Mouse (Mus musculus) adrenal gland, postnatal 36 days (tissue): ENCODE measurements around the gene Itgb7. TPM values are rescaled to one million over a fixed set of nuclear protein-coding genes. Genes with fewer than 3 reads are reported as not detected.

Experiments
- DNase-seq, 2 experiments: peaks; one replicate each; pipeline ENCODE4 v3.0.0; 2021; ENCODE audit warnings: mixed read lengths in 1 of 2
- long read RNA-seq, 2 experiments: library from polyadenylated mRNA; stranded (forward); transcript quantifications; one replicate each; pipeline ENCODE4 v2.0.0; 2021; ENCODE audit warnings: borderline sequencing depth in 2 of 2
- total RNA-seq, 2 experiments: library from RNA; stranded (reverse); gene quantifications; 2 replicates each; pipeline ENCODE4 v1.2.3; 2021

The Itgb7 gene
- total RNA-seq: 1 to 10 TPM; 1.5 to 2.9 TPM
- long read RNA-seq, experiment 1, partial matches to known transcripts: 0 of 3 reads
- long read RNA-seq, experiment 1, other reads (novel, unspliced or antisense): 0 of 3 reads
- long read RNA-seq, experiment 2, partial matches to known transcripts: 0 of 2 reads
- long read RNA-seq, experiment 2, other reads (novel, unspliced or antisense): 1 of 2 reads

DNA sequence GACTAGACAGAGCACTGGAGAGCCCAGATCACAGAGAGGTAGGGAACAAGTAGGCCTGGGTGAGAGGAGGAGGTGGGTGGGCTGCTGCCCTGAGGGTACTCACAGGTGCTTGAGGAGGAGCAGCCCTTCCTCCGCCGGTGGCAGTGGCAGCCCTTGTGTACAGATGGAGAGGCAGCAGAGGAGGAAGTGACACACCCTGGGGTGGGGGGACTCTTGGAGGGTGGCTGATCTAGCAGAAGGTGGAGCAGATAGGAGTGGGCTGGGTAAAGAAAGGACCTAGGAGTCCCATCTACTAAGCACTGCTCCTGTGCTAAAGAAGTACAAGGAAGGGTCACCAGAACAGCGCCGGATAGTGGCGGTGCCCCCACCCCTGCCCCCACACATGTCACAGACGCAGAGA lies at the start of gene Itgb7:
Gene Itgb7 (minus strand): TSS at position 197 of the 400 bp plus-strand sequence.
- DNase-seq: no peak

DNA sequence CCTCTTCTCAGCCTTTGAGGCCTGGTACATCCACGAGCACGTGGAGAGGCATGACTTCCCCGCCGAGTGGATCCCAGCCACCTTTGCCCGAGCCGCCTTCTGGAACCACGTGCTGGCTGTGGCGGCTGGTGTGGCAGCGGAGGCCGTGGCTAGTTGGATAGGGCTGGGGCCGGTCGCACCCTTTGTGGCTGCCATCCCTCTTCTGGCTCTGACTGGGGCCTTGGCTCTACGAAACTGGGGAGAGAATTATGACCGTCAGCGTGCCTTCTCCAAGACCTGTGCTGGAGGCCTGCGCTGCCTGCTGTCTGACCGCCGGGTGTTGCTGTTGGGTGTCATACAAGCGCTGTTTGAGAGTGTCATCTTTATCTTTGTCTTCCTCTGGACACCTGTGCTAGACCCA lies 48.9 kb upstream of the Itgb7 start:
- no peak for DNase-seq

DNA sequence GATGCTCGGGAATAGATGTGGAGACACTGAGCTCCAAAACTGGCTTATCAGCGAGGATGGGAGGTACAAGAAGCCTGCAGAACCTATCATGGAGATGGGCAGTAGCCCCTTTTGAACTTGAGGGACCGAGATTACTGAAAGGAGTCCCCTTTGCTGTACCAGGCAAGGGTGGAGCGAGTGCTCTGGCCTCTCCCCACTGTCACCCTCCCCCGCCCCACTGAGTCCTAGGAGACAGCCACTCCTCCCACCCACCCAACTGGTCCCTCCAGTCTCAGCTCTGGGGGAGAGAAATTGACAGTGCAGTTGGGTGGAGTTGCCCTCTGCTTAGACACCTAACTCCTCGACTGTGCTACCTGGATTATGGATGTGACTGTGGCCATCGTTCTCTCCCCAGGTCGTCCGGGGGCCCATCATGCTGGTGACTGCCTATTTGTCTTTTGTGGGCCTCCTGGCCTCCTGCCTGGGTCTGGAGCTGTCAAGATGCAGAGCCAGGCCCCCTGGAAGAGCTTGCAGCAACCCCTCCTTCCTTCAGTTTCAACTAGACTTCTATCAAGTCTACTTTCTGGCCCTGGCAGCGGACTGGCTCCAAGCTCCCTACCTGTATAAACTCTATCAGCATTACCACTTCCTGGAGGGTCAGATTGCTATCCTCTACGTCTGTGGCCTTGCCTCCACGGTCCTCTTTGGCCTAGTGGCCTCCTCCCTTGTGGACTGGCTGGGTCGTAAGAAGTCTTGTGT lies 48.2 kb upstream of the Itgb7 start:
- no peak for DNase-seq

DNA sequence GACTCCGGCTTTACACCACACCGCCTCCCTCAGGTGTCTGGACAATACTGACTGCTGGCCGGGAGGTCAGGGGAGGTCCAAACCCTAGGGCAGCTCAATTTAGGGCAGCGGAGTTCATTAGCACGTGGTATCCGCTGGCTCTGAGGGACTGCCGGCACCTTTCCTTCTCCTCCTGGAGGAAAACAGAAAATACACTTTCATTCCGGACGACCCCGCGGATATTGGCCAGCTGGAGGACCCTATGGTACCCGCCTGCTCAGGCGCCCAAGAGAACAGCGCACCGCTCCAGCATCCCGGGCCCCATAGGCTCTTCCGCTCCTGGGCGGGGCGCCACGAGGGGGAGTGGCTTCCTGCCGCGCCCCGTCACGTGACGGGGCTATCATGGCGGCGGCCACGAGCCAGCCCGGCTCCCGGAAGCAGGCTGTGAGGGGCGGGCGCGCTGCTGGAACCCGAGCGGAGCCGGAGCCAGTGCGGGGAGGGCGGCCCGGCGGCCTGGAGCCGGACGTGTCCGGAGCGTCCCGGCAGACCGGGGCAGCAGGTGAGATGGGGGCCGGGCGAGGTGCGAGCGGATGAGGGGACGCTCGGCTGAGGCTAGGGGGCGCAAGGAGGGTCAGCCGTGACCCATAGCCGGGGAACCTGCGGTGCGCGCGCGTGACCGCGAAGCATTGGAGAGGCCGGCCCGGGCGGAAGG lies 47.5 kb upstream of the Itgb7 start, which contains the start of gene Mfsd5:
Gene Mfsd5 (plus strand): TSS at position 363 of the 691 bp plus-strand sequence.
- peak; percentile 89 to 94 for DNase-seq

DNA sequence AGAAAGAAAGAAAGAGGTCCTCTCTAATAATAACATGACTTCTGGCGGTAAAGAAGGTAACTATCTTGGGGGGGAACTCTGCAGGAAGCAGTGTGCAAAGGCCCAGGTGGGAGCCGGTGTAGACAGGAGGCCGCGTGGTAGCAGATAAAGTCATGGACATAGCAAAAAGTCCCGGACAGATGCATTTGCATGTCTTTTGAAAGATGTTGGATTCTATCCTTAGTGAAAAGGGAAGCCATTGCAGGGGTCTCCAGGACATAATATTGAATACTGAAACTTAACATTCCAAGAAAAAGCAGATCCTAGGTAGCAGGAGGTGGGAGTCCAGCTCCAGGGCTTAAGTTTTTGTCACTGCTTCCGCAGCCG lies 47.0 kb upstream of the Itgb7 start:
- DNase-seq: no peak

DNA sequence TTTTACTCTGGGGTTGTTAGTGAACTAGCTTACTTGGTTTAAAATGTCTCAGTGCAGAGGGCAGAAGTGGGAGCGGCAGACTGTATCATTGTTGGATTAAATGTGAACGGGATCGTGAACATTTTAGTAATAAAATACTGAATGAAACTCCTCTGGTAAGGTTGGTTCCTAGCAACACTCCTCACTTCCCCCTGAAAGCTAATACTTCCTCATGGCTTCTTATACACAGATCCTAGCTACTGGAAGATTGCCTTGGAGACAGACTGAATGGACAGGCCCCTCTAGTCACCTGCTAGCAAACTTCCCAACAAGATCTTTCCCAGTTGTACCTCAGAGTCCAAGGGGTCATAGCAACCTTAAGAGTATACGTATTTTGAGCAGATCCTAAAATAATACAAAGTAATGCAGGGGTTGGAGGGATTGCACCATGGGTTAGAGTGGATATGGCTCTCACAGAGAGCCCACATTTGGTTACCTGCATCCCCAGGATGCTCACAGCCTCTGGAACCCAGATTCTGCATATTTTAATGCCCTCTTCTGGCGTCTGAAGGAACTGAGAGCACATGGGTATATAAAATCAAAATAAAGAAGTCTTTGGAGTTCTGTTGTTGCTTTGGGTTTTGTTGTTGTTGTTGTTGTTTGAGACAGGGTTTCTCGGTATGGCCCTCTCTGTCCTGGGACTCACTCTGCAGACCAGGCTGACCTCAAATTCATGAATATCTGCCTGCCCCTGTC lies 42.4 kb upstream of the Itgb7 start:
- no peak for DNase-seq

DNA sequence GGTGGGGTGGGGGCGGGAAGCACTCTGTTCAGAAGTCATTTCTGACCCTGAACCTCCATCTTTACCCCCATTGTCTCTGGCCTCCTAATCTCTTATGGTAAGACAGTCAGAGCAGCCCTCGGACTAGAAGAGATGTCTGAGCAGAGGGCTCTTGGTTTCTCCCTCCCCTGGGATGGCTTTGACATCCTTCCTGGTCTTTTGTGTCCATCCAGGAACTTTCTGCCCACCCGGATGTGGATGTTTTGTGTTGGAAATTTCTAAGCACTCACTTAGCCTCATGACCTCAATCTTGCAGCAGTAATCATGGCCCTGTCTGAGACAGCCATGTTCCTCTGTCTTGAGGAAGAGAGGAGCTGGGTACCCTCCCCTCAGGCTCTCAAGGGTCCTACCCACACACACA lies 39.7 kb upstream of the Itgb7 start:
- no peak for DNase-seq

DNA sequence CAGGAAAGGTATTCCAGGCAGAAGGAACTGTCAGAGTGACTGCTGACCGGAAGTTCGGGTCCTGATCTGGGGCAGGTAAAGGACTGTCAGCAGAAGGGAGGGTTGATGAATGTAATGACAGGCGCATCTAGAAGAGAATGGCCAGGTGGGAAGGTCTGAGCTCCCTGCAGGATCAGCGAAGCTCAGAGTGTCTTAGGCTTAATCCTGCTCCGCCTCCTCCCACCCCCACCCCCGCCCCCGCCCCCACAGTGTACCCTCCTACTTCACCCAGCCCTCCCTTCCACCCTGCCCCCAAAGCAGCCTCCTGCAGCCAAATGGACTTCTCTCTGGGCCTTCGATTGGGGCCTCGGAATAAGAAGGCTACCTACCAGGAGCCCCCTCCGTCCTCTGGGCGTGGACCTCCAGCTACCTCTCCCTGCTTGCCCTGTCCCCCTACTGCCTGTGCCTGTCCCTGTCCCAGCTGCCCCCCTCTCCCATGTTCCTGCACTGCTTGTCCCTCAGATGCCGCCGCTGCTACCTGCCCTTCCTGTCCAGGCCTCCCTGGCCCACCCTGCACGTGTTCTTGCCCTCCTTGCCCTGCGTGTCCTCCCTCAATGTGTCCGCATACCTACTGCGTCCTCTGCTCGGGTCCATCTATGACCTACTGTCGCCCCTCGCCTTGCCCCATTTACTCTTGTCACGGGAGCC lies 38.7 kb upstream of the Itgb7 start, which contains the start of gene Gm9918:
Gene Gm9918 (plus strand): TSS at position 290 of the 687 bp plus-strand sequence.
- DNase-seq: no peak

DNA sequence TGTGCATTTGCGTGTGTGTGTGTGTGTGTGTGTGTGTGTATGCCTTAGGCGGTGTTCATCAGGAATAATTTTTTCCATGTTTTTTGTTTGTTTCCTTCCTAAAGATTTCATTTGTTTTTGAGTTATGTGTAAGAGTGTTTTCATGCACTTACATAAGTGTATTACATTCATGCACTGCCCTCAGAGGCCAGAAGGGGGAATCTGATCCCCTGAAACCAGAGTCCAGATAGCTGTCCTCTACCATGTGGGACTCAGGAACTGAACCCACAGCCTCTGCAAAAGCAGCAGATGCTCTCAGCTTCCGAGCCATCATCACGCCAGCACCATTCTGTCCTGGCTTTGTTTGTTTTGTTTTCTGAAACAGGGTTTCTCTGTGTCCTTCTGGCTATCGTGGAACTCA lies 33.8 kb upstream of the Itgb7 start:
- DNase-seq: no peak

DNA sequence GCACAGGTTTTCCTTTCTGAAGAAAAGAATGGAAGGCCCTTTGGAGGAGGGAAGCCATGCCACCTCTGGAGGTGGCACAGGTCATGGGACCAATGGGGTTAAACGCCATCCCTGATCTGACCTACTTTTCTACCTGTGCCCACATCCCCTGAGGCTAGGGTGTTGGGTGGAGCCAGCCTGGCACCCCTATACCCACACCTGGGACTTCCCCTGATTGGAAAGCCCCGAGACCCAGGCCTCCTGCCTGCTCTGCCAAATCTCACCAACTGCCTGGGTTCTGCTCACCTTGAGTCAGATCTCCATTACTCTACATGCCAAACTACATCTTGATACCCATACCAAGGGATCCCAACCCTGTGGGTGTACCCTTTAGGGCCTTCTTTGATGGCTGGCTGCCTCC lies 31.3 kb upstream of the Itgb7 start:
- no peak for DNase-seq

DNA sequence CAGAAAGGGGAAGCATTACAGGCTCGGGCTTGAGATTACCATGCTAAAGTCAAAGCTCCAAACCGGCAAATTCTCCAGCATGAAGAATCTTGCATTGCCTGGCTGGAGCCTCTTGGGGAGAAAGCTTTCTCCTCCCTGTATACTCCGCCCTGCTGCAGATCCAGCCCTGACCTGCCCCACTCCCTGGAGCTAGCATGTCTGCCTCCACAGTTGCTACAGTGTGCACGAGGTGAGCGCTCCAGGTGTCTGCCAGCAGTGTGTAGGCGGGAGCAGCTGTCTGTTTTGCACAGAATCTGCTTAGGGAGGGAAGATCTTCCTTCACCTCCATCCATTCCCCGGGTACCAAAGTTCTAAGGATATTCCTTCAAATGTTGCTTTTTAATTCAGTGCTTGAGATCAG lies 30.8 kb upstream of the Itgb7 start:
- no peak for DNase-seq

DNA sequence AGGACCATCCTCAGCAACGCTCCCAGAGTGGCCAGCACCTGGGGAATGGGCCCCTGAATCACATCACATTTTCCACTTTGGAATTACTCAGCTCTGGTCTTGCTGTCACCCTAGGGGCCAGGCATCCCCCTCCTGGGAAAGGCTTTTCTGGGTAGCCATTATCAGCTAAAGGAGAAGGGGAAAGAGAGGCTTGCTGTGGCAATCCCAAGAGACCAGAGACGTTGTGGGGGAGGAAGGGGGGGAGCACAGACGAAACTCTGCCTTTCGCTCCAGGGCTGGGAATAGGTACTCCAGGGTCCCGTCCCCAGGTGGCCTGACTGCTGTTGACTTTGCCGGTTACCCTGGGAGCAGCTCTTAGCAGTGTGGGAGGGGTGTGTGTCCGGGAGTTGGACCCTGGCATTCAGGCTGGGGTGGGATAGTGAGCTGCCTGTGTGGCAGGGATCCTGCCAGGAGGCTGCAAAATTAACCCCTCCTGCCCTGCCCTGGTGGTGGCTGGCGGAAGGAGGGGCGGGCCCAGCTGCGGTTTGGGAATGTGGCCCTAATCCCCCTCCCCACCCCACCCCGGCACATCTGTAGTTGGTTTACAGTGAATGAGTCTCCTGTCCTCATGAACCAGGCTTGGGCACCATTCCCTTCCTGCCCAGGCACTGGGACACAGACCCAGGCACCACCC lies 27.0 kb upstream of the Itgb7 start:
- DNase-seq: no peak

DNA sequence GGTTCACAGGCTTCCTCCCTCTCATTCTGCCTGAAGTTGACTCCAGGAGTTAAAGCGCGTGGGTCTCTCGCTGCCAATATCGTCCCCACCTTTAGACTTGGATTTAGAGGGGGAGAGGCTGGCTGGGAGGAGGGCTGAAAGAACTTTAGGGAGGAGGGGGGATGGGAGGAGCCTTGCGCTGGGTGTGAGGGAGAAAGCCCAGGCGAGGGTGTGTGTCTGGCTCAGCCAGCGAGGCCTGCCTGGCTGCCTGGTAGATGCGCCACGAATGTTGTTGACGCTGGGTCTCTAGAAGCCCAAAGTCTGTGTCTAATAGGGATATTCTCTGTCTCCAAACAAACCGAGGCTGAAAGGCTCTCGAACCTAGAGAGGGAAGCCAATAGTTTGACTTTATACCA lies 26.3 kb upstream of the Itgb7 start:
- DNase-seq: peak in 1 of 2 experiments; percentile 47

DNA sequence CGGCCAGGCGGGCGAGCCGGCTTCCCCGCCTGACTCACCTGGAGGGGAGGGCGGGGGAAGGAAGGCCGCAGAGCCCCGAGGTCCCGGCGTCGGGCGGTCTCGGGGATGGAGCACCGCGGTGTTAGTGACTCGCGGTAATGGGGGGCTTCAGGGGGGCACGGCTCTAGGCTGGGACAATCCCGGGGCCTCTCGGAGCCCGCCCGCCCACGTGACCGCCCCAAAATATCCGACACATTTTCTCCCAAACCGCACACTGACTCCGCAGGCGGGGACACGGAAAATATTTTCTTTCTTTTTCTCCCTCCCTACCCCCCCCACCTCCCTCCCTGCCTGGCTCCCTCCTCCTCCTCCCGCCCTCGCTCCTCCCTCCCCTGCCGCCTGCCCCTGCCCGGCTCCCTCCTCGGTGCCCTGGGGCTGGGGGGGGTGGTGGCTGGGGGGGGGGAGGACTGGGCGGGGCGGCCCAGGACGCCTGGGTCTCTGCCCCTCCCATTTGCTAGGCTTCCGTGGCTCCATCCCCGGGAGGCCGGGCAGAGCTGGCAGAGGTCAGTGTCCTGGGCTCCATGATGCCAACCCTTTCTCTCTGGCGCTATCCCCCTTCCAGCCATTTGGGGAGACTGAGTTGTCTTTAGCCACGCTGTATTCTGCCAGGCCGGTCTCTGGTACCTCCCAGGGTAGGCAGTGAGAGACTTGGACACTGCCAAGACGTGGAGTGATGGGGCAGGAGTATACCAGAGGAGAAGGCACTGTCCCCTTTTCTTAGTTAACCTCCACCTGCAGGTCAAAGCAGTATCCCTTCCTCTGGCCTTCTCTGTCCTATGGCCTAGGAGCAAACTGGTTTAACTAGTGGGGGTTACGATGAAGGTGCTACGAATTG lies 25.7 kb upstream of the Itgb7 start, which contains the start of gene Rarg:
Gene Rarg (minus strand): TSS at position 316 of the 874 bp plus-strand sequence.
- peak; percentile 66 to 79 for DNase-seq

DNA sequence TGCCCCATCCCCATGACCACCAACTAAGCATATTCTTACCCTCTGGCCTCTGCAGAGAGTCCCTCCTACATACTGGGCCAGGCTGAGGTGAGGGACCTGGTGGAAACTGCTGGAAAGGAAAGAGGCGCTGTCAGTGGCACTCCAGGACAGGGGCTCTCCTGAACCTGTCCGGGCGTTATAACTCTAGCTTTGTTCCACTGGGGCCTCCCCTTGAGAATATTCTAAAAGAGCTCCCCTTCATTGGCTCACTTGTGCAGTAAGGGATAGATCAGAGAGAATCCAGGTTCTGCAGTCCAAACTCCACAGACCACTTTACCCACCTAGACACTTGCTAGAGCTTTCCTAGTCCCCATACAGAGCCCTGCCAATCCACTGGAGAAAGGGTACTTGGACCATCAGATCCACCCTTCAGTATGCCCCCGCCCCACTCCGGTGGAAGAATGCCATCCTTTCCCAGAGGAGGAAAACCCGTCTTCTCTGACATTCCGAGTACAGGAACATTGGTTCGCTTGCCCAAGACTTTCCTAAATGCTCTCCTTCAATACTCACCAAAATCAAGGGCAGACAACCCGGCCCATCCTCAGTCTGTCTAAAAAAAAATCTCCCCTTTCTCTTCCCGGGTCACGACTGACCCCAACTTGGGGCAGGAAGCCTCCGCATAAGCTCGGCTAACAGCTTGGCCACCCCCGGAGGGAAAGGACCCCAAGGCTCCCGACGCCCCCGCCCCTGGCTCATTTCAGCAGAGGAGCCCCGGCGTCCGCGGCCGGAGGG lies 24.9 kb upstream of the Itgb7 start:
- DNase-seq: no peak

DNA sequence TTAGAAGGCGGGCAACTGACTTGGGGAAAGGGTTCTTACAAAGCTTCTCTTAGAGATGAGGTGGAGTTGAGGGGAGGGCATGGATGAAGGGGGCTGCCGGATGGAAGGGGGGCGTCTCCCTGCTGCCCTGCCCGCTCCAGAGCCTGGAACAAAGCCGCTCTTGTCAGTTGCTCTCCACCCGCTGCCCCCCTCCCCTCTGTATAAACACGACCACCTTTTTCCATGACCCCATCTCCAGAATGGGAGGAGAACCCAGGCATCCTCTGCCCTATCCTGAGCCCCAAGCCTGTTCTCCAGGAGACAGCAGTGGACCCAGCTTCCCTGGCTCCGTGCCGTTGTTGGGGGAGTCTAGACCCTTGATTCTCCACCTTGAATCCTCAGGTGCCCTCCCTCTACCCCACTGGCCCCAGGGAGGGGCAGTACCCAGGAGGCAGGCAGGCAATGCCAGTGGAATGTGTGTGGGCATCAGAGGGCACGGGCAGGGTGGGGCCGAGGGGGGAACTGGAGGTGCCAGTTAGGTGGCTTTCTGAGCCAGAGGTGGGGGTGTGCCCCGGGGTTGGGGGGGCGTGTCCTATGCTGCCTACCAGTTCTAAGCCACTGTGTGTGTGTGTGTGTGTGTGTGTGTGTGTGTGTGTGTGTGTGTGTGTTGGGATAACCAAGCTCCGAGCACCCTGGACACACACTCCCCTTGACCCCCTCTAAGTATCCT lies 24.0 kb upstream of the Itgb7 start:
- no peak for DNase-seq

DNA sequence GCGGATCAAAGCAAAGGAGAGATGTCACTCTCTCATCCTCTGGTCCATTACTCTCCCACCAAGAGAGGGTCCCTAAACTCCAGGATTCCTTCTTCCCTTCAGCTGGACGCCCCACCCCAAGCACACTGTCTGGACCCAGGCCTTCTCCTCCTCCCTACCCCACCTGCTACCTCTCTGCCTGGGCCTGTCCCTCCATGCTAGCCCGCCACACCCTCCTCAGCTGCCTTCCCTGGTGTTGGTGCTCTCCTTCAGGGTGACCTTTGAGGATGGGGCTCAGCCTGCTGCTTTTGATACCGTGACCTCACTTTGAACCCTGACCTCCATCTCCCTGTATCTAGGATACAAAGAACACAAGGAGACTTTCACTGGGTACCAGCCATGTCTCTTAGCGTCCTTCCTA lies 18.8 kb upstream of the Itgb7 start:
- DNase-seq: no peak

DNA sequence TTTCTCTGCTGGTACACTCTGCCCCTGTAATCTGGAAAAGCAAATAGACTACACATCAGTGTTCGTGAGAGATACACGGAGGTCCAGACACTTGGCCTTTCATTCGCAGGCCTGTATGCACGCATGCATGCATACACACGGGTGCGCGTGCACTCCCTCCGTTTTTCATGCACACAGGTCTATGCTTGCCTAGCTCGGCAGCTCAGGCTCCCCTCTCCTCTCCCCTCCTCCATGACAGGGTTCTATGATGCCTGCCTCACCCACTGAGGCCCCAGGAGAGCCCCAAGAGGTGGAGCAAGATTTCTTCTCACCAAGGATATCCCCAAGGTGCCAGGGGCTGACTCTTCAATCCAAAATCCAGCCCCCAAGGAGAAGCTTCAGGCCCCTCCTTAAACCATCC lies 18.2 kb upstream of the Itgb7 start:
- DNase-seq: no peak

DNA sequence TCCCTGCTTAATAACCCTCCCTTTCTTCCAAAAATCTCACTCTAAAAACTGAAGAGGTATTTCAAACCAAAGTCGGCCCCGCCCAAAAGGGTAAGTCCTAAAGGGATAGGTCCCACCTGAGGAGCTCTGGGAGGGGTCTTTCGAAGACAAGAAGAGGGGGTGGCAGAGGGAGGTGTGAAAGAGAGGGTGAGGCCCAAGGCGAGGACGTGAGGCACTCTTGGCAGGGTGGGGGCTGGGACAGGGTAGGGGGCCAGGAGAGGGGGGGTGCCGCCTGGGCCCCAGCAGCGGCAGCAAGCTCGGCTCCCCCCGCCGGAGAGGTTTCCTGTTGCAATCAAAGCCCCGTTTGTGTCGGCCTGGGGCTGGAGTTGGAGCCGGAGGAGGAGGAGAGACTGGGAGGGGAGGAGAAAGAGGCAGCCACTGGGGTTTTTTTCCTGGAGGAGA lies 17.5 kb upstream of the Itgb7 start:
- peak; percentile 34 to 57 for DNase-seq
